Mouse (Mus musculus) spleen, adult 18-20 months (tissue): Measurements from ENCODE around the gene Irf8.
"Not testable (repeated sequence)": the region's sequence is repeated elsewhere in the genome, so short reads cannot be mapped to it uniquely, and the experiment has no call there.

ENCODE experiments used
- DNase-seq, 2 experiments: peaks; one replicate each; pipeline ENCODE4 v3.0.0; 2022; ENCODE audit warnings: mixed read lengths in 2 of 2

Irf8 gene

DNA sequence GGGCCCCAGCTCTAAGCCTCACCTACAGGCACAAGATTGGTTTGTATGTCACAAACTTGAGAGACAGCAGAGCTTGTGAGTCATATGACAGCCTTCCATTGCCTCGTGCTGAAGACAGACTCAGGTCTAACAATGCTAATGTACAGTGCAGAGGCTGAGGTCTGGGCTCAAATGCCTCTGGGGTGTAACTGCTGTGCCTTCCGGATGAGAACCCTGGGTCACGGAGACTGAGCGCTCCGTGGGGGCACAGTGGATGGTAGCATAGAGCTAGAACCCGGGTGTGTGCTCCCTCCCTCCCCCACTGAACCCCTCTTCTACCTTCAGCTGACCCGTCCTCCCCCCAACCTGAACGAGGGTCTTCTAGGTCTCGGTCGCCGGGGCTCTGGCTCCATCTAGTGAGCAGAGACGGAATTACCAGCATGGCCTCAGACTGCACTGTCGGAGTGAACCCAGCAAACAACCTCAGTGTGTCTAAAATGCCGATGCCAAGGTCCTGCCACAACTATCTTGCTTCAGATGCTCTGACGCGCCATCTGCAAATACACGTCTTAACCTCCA, 64.2 kb downstream of the Irf8 start:
- DNase-seq = peak; percentile 42 to 71

DNA sequence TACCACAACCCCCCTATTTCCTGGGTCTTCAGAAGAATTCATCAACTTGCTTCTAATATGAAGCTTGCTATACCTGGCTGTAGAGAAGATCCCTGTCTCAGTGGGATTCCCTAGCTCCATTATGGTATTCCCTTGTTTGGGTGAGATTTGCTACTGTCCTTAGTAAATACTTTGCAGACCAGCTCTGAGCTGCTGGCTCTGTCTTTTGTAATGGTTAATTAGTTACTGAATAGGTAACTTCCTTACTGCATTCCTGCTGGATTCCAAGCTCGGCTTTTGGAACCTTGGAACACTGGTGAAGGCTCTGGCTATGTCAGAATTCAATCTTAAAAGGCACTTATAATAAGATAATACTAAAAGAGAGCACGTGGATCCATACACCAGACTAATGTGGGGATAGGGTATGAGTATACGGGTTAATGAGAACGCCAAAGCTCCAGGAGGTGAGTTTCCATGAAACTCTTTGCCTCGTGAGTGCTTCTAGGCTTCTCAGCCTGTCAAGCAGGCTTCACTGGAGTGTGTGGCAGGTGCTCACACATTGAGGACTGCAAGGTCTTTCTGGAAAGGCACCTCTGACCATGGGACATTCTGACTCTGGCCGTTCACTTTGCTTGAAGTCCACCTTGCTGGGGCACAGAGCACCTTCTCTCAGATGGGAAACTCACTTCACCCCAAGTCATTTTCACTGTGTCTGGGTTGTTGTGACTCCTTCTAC, 67.7 kb downstream of the Irf8 start:
- DNase-seq = not testable (repeated sequence)

DNA sequence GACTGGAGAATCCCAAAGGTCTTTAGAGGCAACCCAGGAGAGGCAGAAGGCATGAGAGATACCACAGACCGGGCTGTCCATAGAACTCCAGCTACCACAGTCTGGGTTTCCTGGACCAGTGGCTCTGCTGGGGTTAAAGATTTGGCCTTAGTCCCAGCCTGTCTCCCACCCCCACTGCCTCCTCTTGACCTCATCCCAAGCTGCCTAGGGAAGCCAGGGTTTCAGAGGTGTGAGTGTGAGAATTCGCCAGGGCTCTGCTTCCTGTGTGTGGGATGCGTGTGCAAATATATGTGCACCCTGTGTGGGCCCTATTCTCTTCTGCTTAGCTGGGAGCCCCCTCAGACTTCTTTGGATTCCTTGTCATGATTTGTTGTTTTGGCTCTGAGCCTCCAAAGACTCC, 68.6 kb downstream of the Irf8 start:
- DNase-seq = no peak
